Mouse (Mus musculus) stomach, postnatal 0 days (tissue): Measurements from ENCODE around the gene Steap2.

ENCODE experiments used
- CTCF ChIP-seq: IDR thresholded peaks from 2 replicates; pipeline ENCODE4 v1.5.1; 2016; ENCODE audit warnings: antibody characterized with exemption, low read depth, mild to moderate bottlenecking, moderate library complexity
- EP300 ChIP-seq: optimal IDR thresholded peaks from 2 replicates; pipeline ENCODE3; 2016; ENCODE audit warnings: antibody characterized with exemption

DNA sequence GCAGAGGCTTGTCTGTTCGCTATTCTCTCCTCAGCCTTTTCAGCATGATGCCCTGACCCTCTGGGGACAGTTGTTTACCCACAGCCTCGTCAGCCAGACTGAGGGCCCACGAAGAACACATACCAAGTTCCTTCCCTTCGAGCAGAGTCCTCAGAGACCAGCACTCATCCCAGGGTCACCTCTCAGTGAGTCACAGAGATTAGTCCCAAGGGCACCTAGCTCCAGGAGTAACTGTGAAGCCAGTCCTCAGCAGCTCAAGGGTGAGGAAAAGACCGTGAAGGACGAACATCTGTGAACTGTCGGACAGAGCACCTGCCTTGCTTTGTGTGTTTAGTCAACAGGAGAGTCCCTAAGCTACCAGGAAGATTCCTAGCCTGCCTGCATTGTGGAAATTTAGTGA lies 25.5 kb downstream of the Steap2 start:
- TF ChIP-seq CTCF (no peak), EP300 (no peak)
